Mouse (Mus musculus): ENCODE measurements around the gene Cryz. TPM values are rescaled to one million over a fixed set of nuclear protein-coding genes. Genes with fewer than 3 reads are reported as not detected.

Cryz gene
- polyA plus RNA-seq, 1 experiment, result 2.5 TPM

DNA sequence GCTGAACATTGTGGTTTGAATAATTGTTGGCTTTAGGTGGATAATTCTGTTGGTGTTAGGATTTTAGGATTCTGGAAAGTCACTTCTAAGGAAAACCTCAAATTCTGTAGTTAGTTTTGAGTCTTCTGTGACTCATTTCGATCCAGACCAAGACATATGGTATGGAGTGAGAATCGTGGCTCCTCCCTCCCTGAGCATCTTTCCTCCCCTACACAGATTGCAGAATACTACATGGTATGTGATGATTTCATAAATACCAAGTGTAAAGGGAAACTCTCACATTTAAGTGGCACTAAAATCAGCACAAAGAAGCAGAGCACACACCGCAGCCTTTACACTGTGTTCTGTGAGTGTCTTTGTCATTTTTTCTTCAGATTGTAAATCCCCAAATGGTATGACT, 72.0 kb downstream of the Cryz start:
- no peak overlapping the region for H3K27ac ChIP-seq (ENCODE audit: insufficient read depth, low read length)
- H3K4me1 ChIP-seq (ENCODE audit: control insufficient read depth, insufficient read depth, insufficient read length), result no peaks in the 10 kb centered on the region
- no peak for DNase-seq (ENCODE audit: low read depth in 1 of 2, low spot score in 2 of 2)
- TF ChIP-seq POLR2A (IDR thresholded peaks at IDR 0.05; ENCODE audit: low read depth, low read length) (no peak), CTCF (IDR thresholded peaks at IDR 0.05; ENCODE audit: extremely low read depth, insufficient read depth, insufficient read length, insufficient replicate concordance) (no peak)
- WGBS, result 77% methylated on average over 3 of the region's 3 CpGs
- no peaks in the 10 kb centered on the region for H3K36me3 ChIP-seq (ENCODE audit: control insufficient read depth, insufficient read depth, low read length)
- H3K4me3 ChIP-seq (ENCODE audit: extremely low read depth, insufficient read depth, insufficient read length), result no peak overlapping the region
- no peaks in the 10 kb centered on the region for H3K27me3 ChIP-seq (ENCODE audit: control insufficient read depth, insufficient read depth, low read length)

DNA sequence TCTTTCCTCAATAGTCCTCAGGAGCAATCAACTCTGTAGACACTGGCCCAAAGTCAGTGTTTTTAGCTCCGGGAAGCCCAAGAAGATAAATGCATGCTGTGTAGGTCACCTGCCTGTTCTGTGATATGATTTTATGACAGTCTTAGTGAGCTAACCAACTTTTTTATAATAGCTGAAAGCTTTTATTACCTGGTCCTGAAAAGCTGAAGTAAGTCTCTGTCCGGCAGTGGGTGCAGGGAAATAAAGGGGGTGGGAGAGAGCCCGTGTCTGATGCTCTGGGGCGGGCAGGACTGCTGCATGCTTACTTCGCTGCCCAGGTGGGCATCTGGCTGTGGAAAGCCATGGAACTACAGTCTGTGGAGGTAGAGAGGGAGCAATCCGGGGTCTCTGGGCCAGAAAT, 74.1 kb downstream of the Cryz start:
- Histone ChIP-seq H3K4me1 (ENCODE audit: control insufficient read depth, insufficient read depth, insufficient read length) (no peaks in the 10 kb centered on the region), H3K36me3 (ENCODE audit: control insufficient read depth, insufficient read depth, low read length) (no peaks in the 10 kb centered on the region), H3K27me3 (ENCODE audit: control insufficient read depth, insufficient read depth, low read length) (no peaks in the 10 kb centered on the region), H3K4me3 (ENCODE audit: extremely low read depth, insufficient read depth, insufficient read length) (no peak overlapping the region), H3K27ac (ENCODE audit: insufficient read depth, low read length) (no peak overlapping the region)
- WGBS, result 81% methylated on average over 6 of the region's 6 CpGs
- no peak for DNase-seq (ENCODE audit: low read depth in 1 of 2, low spot score in 2 of 2)
- TF ChIP-seq CTCF (IDR thresholded peaks at IDR 0.05; ENCODE audit: extremely low read depth, insufficient read depth, insufficient read length, insufficient replicate concordance) (no peak), POLR2A (IDR thresholded peaks at IDR 0.05; ENCODE audit: low read depth, low read length) (no peak)

DNA sequence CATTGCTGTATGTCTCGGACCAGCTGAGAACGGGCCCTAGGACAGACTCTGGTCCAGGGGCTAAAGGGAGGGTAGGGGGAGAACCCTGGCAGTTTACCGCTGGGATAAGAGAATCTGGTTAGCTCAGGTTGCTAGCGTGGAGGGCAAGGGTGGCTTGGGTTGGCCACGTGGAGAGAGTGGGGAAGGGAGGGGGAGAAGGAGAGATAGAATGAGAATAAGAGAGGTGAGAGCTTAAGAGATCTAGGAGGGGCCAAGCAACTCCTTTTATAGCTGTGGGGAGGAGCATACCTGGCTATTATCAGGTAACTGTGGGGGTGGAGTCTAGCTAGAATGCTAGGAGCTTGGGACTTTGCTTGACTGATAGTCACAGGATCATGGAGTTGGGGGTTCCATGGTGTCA, 74.5 kb downstream of the Cryz start:
- no peaks in the 10 kb centered on the region for H3K4me1 ChIP-seq (ENCODE audit: control insufficient read depth, insufficient read depth, insufficient read length)
- H3K27me3 ChIP-seq (ENCODE audit: control insufficient read depth, insufficient read depth, low read length), result no peaks in the 10 kb centered on the region
- no peak overlapping the region for H3K4me3 ChIP-seq (ENCODE audit: extremely low read depth, insufficient read depth, insufficient read length)
- H3K36me3 ChIP-seq (ENCODE audit: control insufficient read depth, insufficient read depth, low read length), result no peaks in the 10 kb centered on the region
- DNase-seq (ENCODE audit: low read depth in 1 of 2, low spot score in 2 of 2), result no peak
- 68% methylated on average over 5 of the region's 5 CpGs for WGBS
- no peak overlapping the region for H3K27ac ChIP-seq (ENCODE audit: insufficient read depth, low read length)
- TF ChIP-seq CTCF (IDR thresholded peaks at IDR 0.05; ENCODE audit: extremely low read depth, insufficient read depth, insufficient read length, insufficient replicate concordance) (no peak), POLR2A (IDR thresholded peaks at IDR 0.05; ENCODE audit: low read depth, low read length) (no peak)

Other genes with a start within 250 kb of the Cryz start
- gene Tyw3, start 393 bp downstream of the Cryz start, polyA plus RNA-seq (2012; rRNA removed), result 7.5 and 8.1 TPM in 2 replicates
- 0.02 TPM in 1 of 2 replicates, not detected in the other for gene Erich3, start 67.1 kb downstream of the Cryz start, polyA plus RNA-seq (2012; rRNA removed)